In genomic region chr13:91807155-91807839, GRCm38 (mm10) we compare ENCODE assay signal across 8 mouse cellular contexts. TPM values are rescaled to one million over a fixed set of nuclear protein-coding genes. Genes with fewer than 3 reads are reported as not detected.
A peak's percentile ranks its signal among the peaks of the same experiment; 100 is the strongest.
DNase-seq lines count a peak whose midpoint lies in the region; ATAC-seq lines count a peak whose summit lies in the region.

Zcchc9 (minus strand) TSS chr13:91807705.

- H3K9ac ChIP-seq in hindbrain, embryonic 16.5 days (ENCODE audit: low read depth, low read length) = peak within 1 kb of the TSS; percentile 100

- ATAC-seq in hindbrain, embryonic 16.5 days = peak; percentile 99

- under 1% methylated on average over 50 of the region's 50 CpGs for WGBS in hindbrain, embryonic 16.5 days
- WGBS in macrophage (ENCODE audit: missing documents) = under 1% methylated on average over 50 of the region's 50 CpGs

- peak within 1 kb of the TSS; percentile 76 for H3K4me2 ChIP-seq in hindbrain, embryonic 16.5 days (ENCODE audit: low read length)

- H3K9me3 ChIP-seq in hindbrain, embryonic 16.5 days (ENCODE audit: control insufficient read depth, low read length) = no peaks in the 10 kb centered on the region

- H3K4me3 ChIP-seq in hindbrain, embryonic 16.5 days (ENCODE audit: low read length) = peak within 1 kb of the TSS; percentile 98
- peak within 1 kb of the TSS; percentile 60 for H3K4me3 ChIP-seq in macrophage (ENCODE audit: inconsistent target)

- H3K79me2 ChIP-seq in macrophage (ENCODE audit: inconsistent target) = peaks cover 31% of the 10 kb centered on the region

- peak; percentile 90 for DNase-seq in T-cell, adult 2 months (ENCODE audit: low spot score)
- DNase-seq in cerebellum, postnatal 36 days = peak; percentile 90 to 93
- DNase-seq in gastrocnemius, adult 18-20 months (ENCODE audit: low spot score) = peak; percentile 87
- peak; percentile 86 to 93 for DNase-seq in left cerebral cortex, adult 18-20 months (ENCODE audit: low spot score in 2 of 2)
- DNase-seq in right cerebral cortex, adult 18-20 months = peak; percentile 93
- DNase-seq in urinary bladder, postnatal 10 days (ENCODE audit: low spot score) = peak; percentile 52

- peak within 1 kb of the TSS; percentile 98 for H3K27ac ChIP-seq in hindbrain, embryonic 16.5 days (ENCODE audit: low read depth, low read length)
- H3K27ac ChIP-seq in macrophage = peak within 1 kb of the TSS; percentile 67

- peaks cover 10% of the 10 kb centered on the region for H3K4me1 ChIP-seq in hindbrain, embryonic 16.5 days (ENCODE audit: control insufficient read depth, insufficient read depth, low read depth, low read length)

- H3K36me3 ChIP-seq in hindbrain, embryonic 16.5 days (ENCODE audit: control insufficient read depth, insufficient read depth, low read length) = peaks cover 15% of the 10 kb centered on the region
- H3K36me3 ChIP-seq in macrophage (ENCODE audit: inconsistent target) = peaks cover 15% of the 10 kb centered on the region

- no peaks in the 10 kb centered on the region for H3K27me3 ChIP-seq in hindbrain, embryonic 16.5 days (replicated peaks; ENCODE audit: control insufficient read depth, insufficient read depth, low read length)

RNA-seq across cellular contexts. Expression of gene Zcchc9, which starts in this region (rescaled TPM):
- total RNA-seq in gastrocnemius, adult 18-20 months (2021) = 10 to 100 TPM; 11.0 to 12.3 TPM
- 15.8 and 18.1 TPM in 2 replicates for polyA plus RNA-seq in hindbrain, embryonic 16.5 days (2015; fragmentation: Nextera tagmentation; extraction: Ambion mirVana)
- total RNA-seq in left cerebral cortex, adult 18-20 months (2021) = 10 to 100 TPM; 16.0 to 17.0 TPM
- total RNA-seq in macrophage (2018; cell fraction: chromatin; rRNA removed) = 10 to 100 TPM; 12.9 to 53.1 (median 34.7) TPM
- total RNA-seq in macrophage (2018; cell fraction: cytosol; rRNA removed) = 10 to 100 TPM; 17.5 to 31.0 (median 23.5) TPM
- 10 to 100 TPM; 16.8 to 39.0 (median 25.2) TPM for total RNA-seq in macrophage (2018; cell fraction: nucleus; rRNA removed)
- polyA plus RNA-seq in macrophage (2018) = 20.6 to 27.3 TPM (median 21.6 TPM) in 3 replicates

Comparison
In these comparisons a context has a peak if more than half of its experiments do, and no peak if none do; other contexts are left out.
1. Peak in every context shown above with its lines: DNase-seq, ATAC-seq, H3K4me3 ChIP-seq and H3K27ac ChIP-seq.